Mouse (Mus musculus): ENCODE results near the gene A930033H14Rik.

A930033H14Rik gene

GRCm38 (mm10) chr10:69237781-69238180 is 24.9 kb upstream of the A930033H14Rik start:
- no peak for DNase-seq (ENCODE audit: extremely low read depth, insufficient read length, low spot score)

- DNase-seq (ENCODE audit: extremely low read depth, insufficient read length, low spot score) = no peak
Observed at GRCm38 (mm10) chr10:69237185-69237584, 24.3 kb upstream of the A930033H14Rik start.

GRCm38 (mm10) chr10:69225951-69226350 is 13.1 kb upstream of the A930033H14Rik start:
- no peak for DNase-seq (ENCODE audit: extremely low read depth, insufficient read length, low spot score)

GRCm38 (mm10) chr10:69225471-69225870 is 12.6 kb upstream of the A930033H14Rik start:
- DNase-seq (ENCODE audit: extremely low read depth, insufficient read length, low spot score) = no peak

- no peak for DNase-seq (ENCODE audit: extremely low read depth, insufficient read length, low spot score)
Observed at GRCm38 (mm10) chr10:69224276-69224675, 11.4 kb upstream of the A930033H14Rik start.

- no peak for DNase-seq (ENCODE audit: extremely low read depth, insufficient read length, low spot score)
Observed at GRCm38 (mm10) chr10:69223232-69223631, 10.3 kb upstream of the A930033H14Rik start.

GRCm38 (mm10) chr10:69221955-69222354 is 9.1 kb upstream of the A930033H14Rik start:
- no peak for DNase-seq (ENCODE audit: extremely low read depth, insufficient read length, low spot score)

GRCm38 (mm10) chr10:69221148-69221547 is 8.2 kb upstream of the A930033H14Rik start:
- DNase-seq (ENCODE audit: extremely low read depth, insufficient read length, low spot score) = no peak

- DNase-seq (ENCODE audit: extremely low read depth, insufficient read length, low spot score) = no peak
Observed at GRCm38 (mm10) chr10:69220296-69220695, 7.4 kb upstream of the A930033H14Rik start.

GRCm38 (mm10) chr10:69219289-69219626 is 6.4 kb upstream of the A930033H14Rik start:
- DNase-seq (ENCODE audit: extremely low read depth, insufficient read length, low spot score) = no peak

GRCm38 (mm10) chr10:69218458-69219288 is 5.8 kb upstream of the A930033H14Rik start:
- no peak for DNase-seq (ENCODE audit: extremely low read depth, insufficient read length, low spot score)

- no peak for DNase-seq (ENCODE audit: extremely low read depth, insufficient read length, low spot score)
Observed at GRCm38 (mm10) chr10:69217127-69217690, 4.3 kb upstream of the A930033H14Rik start.

GRCm38 (mm10) chr10:69213986-69214385 is 1.1 kb upstream of the A930033H14Rik start:
- DNase-seq (ENCODE audit: extremely low read depth, insufficient read length, low spot score) = no peak

- peak; percentile 81 for DNase-seq (ENCODE audit: extremely low read depth, insufficient read length, low spot score)
Observed at GRCm38 (mm10) chr10:69213451-69213877, 566 bp upstream of the A930033H14Rik start.

- peak; percentile 48 for DNase-seq (ENCODE audit: extremely low read depth, insufficient read length, low spot score)
Observed at GRCm38 (mm10) chr10:69211976-69212375, 922 bp downstream of the A930033H14Rik start.

GRCm38 (mm10) chr10:69211560-69211959 is 1.3 kb downstream of the A930033H14Rik start:
- no peak for DNase-seq (ENCODE audit: extremely low read depth, insufficient read length, low spot score)

GRCm38 (mm10) chr10:69210659-69211058 is 2.2 kb downstream of the A930033H14Rik start:
- DNase-seq (ENCODE audit: extremely low read depth, insufficient read length, low spot score) = no peak

GRCm38 (mm10) chr10:69210006-69210405 is 2.9 kb downstream of the A930033H14Rik start:
- DNase-seq (ENCODE audit: extremely low read depth, insufficient read length, low spot score) = no peak

GRCm38 (mm10) chr10:69208705-69209104 is 4.2 kb downstream of the A930033H14Rik start:
- no peak for DNase-seq (ENCODE audit: extremely low read depth, insufficient read length, low spot score)

GRCm38 (mm10) chr10:69207981-69208630 is 4.8 kb downstream of the A930033H14Rik start:
- DNase-seq (ENCODE audit: extremely low read depth, insufficient read length, low spot score) = no peak

- DNase-seq (ENCODE audit: extremely low read depth, insufficient read length, low spot score) = no peak
Observed at GRCm38 (mm10) chr10:69207481-69207880, 5.4 kb downstream of the A930033H14Rik start.

GRCm38 (mm10) chr10:69206081-69206480 is 6.8 kb downstream of the A930033H14Rik start:
- no peak for DNase-seq (ENCODE audit: extremely low read depth, insufficient read length, low spot score)
